Mouse (Mus musculus) left cerebral cortex, postnatal 10 days (tissue): ENCODE measurements around the gene Gtf3a. TPM values are rescaled to one million over a fixed set of nuclear protein-coding genes. Genes with fewer than 3 reads are reported as not detected.

Source experiments
- DNase-seq, 2 experiments: peaks; one replicate each; pipeline ENCODE4 v3.0.0; 2021 to 2022; ENCODE audit warnings: low spot score in 2 of 2, mixed read lengths in 1 of 2; ENCODE audit errors: extremely low spot score in 1 of 2
- intact Hi-C: fragments of 180-260 bp; cut with DNase I; formaldehyde crosslinking; loops from one replicate; pipeline ENCODE4 v1.15.1; 2025
- total RNA-seq, 2 experiments: library from RNA; stranded (reverse); gene quantifications; 2 replicates each; pipeline ENCODE4 v1.2.3; 2021

Gene Gtf3a
- total RNA-seq, 2 experiments from 2014 or later = 31.0 to 32.9 TPM

- intact Hi-C loops = no loop called here
- no peak for DNase-seq
Observed at GRCm38 (mm10) chr5:146971776-146972561, 23.5 kb downstream of the Gtf3a start.

- intact Hi-C loops = no loop called here
Observed at GRCm38 (mm10) chr5:146973353-146973752, 24.9 kb downstream of the Gtf3a start.

GRCm38 (mm10) chr5:146973858-146974780, 25.7 kb downstream of the Gtf3a start:
- intact Hi-C loops = no loop called here
- no peak for DNase-seq

More at GRCm38 (mm10) chr5:146973353-146973752, 24.9 kb downstream of the Gtf3a start:
- no peak for DNase-seq

- intact Hi-C loops = no loop called here
- DNase-seq = no peak
Observed at GRCm38 (mm10) chr5:146974781-146975123, 26.3 kb downstream of the Gtf3a start.

GRCm38 (mm10) chr5:146981376-146981775, 32.9 kb downstream of the Gtf3a start:
- intact Hi-C loops = loop anchor here (5.0 kb wide), 2 partner anchors 96 to 246 kb away; partner anchors contain the start of genes Lnx2 and Polr1d
- no peak for DNase-seq

GRCm38 (mm10) chr5:146983216-146983615, 34.8 kb downstream of the Gtf3a start:
- DNase-seq = peak in 1 of 2 experiments; percentile 43
- intact Hi-C loops = loop anchor here (5.0 kb wide), 2 partner anchors 94 to 244 kb away; partner anchors contain the start of genes Lnx2 and Polr1d

GRCm38 (mm10) chr5:146985725-146986433, 37.4 kb downstream of the Gtf3a start:
- intact Hi-C loops = loop anchor here (5.0 kb wide), 1 partner anchor 306 kb away; no protein-coding TSS in a partner anchor
- DNase-seq = no peak

- intact Hi-C loops = loop anchor here (5.0 kb wide), 1 partner anchor 305 kb away; no protein-coding TSS in a partner anchor
- no peak for DNase-seq
Observed at GRCm38 (mm10) chr5:146987588-146987987, 39.1 kb downstream of the Gtf3a start.

- DNase-seq = no peak
- intact Hi-C loops = loop anchor here (5.0 kb wide), 1 partner anchor 303 kb away; no protein-coding TSS in a partner anchor
Observed at GRCm38 (mm10) chr5:146989051-146989450, 40.6 kb downstream of the Gtf3a start.

GRCm38 (mm10) chr5:146993509-146993908, 45.1 kb downstream of the Gtf3a start:
- no peak for DNase-seq
- intact Hi-C loops = no loop called here

GRCm38 (mm10) chr5:146994973-146995372, 46.5 kb downstream of the Gtf3a start:
- intact Hi-C loops = no loop called here
- no peak for DNase-seq

- intact Hi-C loops = no loop called here
- DNase-seq = no peak
Observed at GRCm38 (mm10) chr5:146996812-146997211, 48.4 kb downstream of the Gtf3a start.

GRCm38 (mm10) chr5:146998802-146999201, 50.3 kb downstream of the Gtf3a start:
- no peak for DNase-seq
- intact Hi-C loops = no loop called here

- DNase-seq = no peak
- intact Hi-C loops = no loop called here
Observed at GRCm38 (mm10) chr5:147001312-147001711, 52.9 kb downstream of the Gtf3a start.

- no peak for DNase-seq
- intact Hi-C loops = no loop called here
Observed at GRCm38 (mm10) chr5:147003303-147003702, 54.8 kb downstream of the Gtf3a start.
